Mouse (Mus musculus) liver (tissue): ENCODE results near the gene Dda1.
A peak's percentile ranks its signal among the peaks of the same experiment; 100 is the strongest.

ENCODE experiments used
- DNase-seq: peaks from one replicate; pipeline ENCODE4 v3.0.0-alpha.2; 2020; ENCODE audit warnings: mixed read lengths

Gene Dda1

DNA sequence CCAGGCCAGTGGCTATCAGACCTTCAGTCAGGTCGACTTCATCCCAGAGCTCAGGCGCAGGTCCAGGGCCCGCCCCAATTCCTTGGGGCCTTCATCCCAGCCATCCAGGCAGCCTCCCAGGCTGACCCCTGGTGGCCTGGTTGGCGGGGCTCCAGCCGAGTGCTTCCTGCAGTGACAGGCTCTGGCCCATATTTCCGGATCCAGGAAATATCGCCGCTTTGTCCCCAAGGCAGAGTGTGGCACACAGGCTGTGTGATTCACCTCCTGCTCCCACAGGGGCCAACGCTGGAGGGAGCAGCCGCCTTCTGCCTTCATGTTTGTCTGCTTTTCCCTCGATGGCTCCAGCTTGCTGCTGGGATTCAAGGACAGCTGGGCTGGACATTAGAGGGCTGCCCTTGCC lies 27.5 kb downstream of the Dda1 start:
- peak; percentile 53 for DNase-seq

DNA sequence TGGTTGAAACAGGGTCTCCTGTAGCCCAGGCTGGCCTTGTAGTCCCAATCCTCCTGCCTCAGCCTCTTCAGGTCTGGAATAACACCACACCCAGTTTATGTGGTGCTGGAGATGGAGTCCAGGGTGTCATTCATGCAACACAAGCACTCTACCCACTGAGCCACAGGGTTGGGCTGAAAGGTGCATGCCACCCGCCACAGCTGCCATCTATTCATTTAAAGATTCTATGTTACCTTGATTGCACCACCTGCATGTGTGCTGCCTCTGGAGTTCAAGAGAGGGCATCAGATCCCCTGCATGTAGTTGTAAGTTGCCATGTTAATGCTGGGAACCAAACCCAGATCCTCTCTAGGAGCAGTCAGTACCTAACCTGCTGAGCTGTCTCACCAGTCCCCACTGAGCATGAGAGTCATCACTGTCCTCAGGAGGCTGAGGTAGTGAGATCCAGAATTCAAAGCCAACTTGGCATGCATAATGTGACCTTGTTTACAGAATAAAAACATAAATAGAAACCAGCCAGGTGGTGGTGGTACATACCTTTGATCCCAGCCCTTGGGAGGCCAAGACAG lies 28.2 kb downstream of the Dda1 start:
- no peak for DNase-seq

DNA sequence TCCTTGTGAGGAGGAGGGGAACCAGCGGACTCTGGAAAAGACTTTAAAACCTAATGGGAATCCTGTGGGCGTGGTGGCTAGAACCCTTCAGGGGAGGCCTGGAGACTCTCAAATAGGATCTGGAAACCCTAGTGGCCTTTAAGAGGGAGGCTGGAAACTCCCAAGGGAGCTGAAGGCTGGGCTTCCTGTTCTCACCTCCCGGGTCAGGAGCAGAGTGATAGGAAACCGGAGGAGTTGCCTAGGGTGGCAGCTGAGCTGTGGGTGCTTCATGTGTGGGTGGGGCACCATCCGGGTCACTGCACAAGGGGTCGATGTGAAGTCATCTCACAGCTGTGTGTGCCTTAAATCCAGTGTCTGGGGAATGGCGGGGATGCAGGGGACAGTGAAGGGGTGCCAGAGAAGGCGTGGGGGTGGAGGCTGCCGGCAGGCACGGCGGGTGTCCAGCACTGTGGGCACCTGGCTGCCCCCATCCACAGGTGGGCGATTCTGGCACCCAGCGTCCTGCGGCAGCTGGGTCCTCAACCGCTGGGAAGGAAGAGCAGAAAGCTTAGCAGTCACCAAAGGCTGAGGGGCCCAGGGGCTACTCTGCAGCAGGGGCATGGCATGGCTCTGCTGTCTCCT lies 29.0 kb downstream of the Dda1 start:
- no peak for DNase-seq

- peak; percentile 37 for DNase-seq
These were observed 30.1 kb downstream of the Dda1 start for GRCm38 (mm10) chr8:71498816-71499690.

- DNase-seq, result no peak
These were observed 35.4 kb downstream of the Dda1 start for GRCm38 (mm10) chr8:71504349-71504748.

DNA sequence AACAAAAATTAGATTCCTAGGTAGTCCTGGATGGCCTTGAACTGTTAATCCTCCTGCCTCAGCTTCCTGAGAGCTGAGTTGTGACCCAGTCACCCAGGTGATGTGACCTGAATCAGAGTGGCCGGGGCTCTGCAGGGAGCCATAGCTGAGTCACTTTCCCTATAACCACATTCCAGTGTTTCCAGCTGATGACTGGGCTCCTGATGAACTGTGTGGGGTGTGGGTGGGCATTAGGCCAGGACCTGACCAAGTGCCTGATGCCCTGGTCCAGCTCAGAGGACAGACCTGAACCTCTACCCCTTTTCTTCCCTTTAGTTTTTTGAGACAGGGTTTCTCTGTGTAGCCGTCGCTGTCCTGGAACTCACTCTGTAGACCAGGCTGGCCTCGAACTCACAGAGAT lies 36.3 kb downstream of the Dda1 start:
- DNase-seq, result no peak

DNA sequence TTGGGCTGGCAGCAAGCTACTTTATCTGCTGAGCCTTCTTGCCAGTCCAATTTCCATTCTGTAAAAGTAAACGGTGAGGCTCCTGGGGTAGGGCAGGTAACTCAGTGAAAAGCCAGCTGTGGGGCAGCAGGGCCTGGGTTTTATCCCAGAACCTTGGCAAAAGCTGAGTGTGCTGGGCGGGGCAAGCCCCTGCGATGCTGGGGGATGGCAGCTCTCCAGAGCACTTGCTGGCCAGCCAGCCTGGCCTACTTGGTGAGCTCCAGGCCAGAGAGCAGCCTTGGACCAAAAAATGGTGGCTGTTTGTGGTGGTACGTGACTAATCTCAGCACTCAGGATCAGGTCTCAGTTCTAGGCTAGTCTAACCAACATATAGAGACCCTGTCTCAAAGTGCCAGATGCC lies 37.0 kb downstream of the Dda1 start:
- DNase-seq, result no peak

DNA sequence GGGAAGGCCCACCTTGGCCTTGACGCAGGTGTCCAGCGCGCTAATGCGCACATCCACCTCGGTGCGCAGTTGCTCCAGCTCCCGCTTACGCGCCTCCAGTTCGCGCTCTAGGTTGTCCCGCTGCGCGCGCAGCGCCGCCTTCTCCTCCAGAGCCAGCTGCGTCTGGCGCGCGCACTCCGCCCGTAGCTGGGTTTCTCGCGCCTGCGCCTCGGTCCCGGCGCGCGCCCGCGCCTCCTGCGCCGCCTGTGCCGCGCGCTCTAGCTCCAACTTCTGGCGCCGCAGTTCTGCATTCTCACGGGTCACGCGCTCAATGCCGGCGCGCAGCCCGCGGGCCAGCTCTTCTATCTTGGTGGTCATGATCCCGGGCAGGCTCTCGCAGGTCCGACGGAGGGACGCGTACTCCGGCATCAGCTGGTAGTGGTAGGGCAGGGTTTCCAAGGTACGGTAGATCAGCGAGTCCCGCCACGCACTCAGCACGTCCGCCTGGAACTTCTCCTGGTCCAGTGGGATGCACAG lies 38.6 kb downstream of the Dda1 start:
- peak; percentile 79 for DNase-seq

GRCm38 (mm10) chr8:71509316-71509715 lies 40.3 kb downstream of the Dda1 start:
- DNase-seq, result no peak

DNA sequence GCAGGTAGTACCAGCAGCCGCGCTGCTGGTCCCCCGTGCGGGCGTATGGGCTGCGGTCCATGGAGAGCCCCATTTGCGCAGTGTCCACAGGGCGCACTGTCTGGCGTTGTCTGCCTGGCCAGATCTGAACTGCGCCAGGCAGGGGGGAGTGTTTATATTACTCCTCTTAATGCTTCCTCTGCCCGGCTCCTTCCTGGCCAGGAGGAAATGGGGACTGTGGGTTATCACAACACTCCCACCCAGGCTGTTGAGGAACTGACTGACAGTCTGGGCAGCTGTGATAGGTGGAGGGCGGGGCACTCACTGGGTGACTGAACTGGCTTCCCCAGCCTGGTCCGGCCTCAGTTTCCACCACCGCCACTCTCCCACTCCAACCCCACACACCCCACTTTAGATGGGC lies 42.6 kb downstream of the Dda1 start, which contains the start of gene Plvap:
Gene Plvap (minus strand): TSS at position 109 of the 400 bp plus-strand sequence.
- peak; percentile 79 for DNase-seq

- no peak for DNase-seq
These were observed 44.2 kb downstream of the Dda1 start for GRCm38 (mm10) chr8:71513018-71513754.

GRCm38 (mm10) chr8:71515043-71515442 lies 46.0 kb downstream of the Dda1 start:
- no peak for DNase-seq

DNA sequence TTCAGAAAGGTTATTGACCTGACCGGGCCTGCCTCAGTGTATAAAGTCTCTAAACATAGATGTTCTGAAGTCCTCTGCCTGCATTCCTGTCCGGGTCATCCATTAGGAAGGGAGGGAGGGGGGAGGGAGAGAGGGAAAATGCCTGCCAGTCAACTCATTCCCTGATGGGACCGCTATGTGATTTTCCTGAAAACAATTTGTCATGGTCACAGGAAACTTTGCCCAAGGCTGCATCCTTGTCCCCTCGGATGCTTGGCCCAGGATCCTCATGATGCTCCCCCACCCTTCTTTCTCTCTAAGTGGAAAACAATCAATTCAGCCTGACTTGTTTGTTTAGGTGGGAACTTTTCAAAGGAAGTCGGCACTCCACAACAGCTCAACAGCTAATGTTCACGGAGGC lies 47.8 kb downstream of the Dda1 start:
- DNase-seq, result no peak

DNA sequence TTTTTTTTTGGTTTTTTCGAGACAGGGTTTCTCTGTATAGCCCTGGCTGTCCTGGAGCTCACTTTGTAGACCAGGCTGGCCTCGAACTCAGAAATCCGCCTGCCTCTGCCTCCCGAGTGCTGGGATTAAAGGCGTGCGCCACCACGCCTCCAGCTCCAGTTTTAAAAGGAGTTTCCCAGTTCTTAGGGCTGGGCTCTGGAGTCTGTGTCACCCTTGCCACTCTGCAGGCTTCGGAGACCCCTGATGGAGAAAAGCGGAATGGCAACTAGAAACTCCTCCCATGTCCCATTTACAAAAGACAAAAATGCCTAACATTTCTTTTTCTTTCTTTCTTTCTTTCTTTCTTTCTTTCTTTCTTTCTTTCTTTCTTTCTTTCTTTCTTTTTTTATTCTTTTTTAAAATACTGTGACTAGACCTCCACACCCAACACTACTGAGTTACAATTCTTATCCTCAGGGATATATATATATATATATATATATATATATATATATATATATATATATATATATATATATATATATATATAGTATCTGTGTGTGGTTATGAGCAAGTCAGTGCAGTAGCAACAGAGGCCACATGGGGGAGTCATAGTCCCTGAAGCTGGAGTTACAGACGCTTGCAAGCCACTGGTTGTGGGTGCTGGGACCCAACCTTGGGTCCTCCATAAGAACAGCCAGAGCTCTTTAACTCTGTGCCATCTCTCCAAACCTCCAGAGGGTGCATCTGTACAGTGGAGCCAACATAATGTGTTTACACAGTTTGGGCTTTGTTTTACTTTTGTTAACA lies 50.2 kb downstream of the Dda1 start:
- peak; percentile 66 for DNase-seq

- peak; percentile 91 for DNase-seq
These were observed 52.6 kb downstream of the Dda1 start for GRCm38 (mm10) chr8:71521634-71522033.

- no peak for DNase-seq
These were observed 56.4 kb downstream of the Dda1 start, which contains the start of gene Ccdc194 for GRCm38 (mm10) chr8:71525226-71526050. Ccdc194 (minus strand) TSS chr8:71525711.
